Mouse (Mus musculus): ENCODE measurements around the gene Ppp1r11.

Ppp1r11 gene

GRCm38 (mm10) chr17:36961125-36961524 is 9.6 kb upstream of the Ppp1r11 start:
- DNase-seq (ENCODE audit: low spot score in 2 of 2), result no peak

GRCm38 (mm10) chr17:36958884-36959283 is 7.3 kb upstream of the Ppp1r11 start:
- DNase-seq (ENCODE audit: low spot score in 2 of 2), result no peak

- peak; percentile 81 to 90 for DNase-seq (ENCODE audit: low spot score in 2 of 2)
Observed at GRCm38 (mm10) chr17:36957999-36958743, 6.6 kb upstream of the Ppp1r11 start, which contains the start of the genes Znrd1 and Znrd1as. TSS of gene Znrd1 (minus strand) at chr17:36958559. TSS of gene Znrd1as (plus strand) at chr17:36958592.

GRCm38 (mm10) chr17:36953062-36953461 is 1.5 kb upstream of the Ppp1r11 start:
- DNase-seq (ENCODE audit: low spot score in 2 of 2), result no peak

GRCm38 (mm10) chr17:36952631-36953030 is 1.1 kb upstream of the Ppp1r11 start:
- DNase-seq (ENCODE audit: low spot score in 2 of 2), result no peak

GRCm38 (mm10) chr17:36949265-36949664 is 2.3 kb downstream of the Ppp1r11 start:
- no peak for DNase-seq (ENCODE audit: low spot score in 2 of 2)

- DNase-seq (ENCODE audit: low spot score in 2 of 2), result no peak
Observed at GRCm38 (mm10) chr17:36948286-36948685, 3.3 kb downstream of the Ppp1r11 start.

- DNase-seq (ENCODE audit: low spot score in 2 of 2), result peak in 1 of 2 experiments; percentile 27
Observed at GRCm38 (mm10) chr17:36947051-36947819, 4.3 kb downstream of the Ppp1r11 start.

GRCm38 (mm10) chr17:36944121-36944775 is 7.3 kb downstream of the Ppp1r11 start:
- no peak for DNase-seq (ENCODE audit: low spot score in 2 of 2)

GRCm38 (mm10) chr17:36943691-36944090 is 7.8 kb downstream of the Ppp1r11 start:
- DNase-seq (ENCODE audit: low spot score in 2 of 2), result no peak

GRCm38 (mm10) chr17:36942791-36943471 is 8.6 kb downstream of the Ppp1r11 start, which contains the start of gene Rnf39:
TSS of gene Rnf39 (plus strand) at chr17:36942918.
- no peak for DNase-seq (ENCODE audit: low spot score in 2 of 2)

- DNase-seq (ENCODE audit: low spot score in 2 of 2), result no peak
Observed at GRCm38 (mm10) chr17:36942391-36942790, 9.2 kb downstream of the Ppp1r11 start.

- no peak for DNase-seq (ENCODE audit: low spot score in 2 of 2)
Observed at GRCm38 (mm10) chr17:36938056-36938455, 13.5 kb downstream of the Ppp1r11 start.

GRCm38 (mm10) chr17:36931806-36932205 is 19.7 kb downstream of the Ppp1r11 start:
- DNase-seq (ENCODE audit: low spot score in 2 of 2), result no peak

GRCm38 (mm10) chr17:36931130-36931529 is 20.4 kb downstream of the Ppp1r11 start:
- no peak for DNase-seq (ENCODE audit: low spot score in 2 of 2)

GRCm38 (mm10) chr17:36930233-36930632 is 21.3 kb downstream of the Ppp1r11 start:
- DNase-seq (ENCODE audit: low spot score in 2 of 2), result no peak

GRCm38 (mm10) chr17:36929236-36929932 is 22.2 kb downstream of the Ppp1r11 start:
- DNase-seq (ENCODE audit: low spot score in 2 of 2), result no peak

- DNase-seq (ENCODE audit: low spot score in 2 of 2), result no peak
Observed at GRCm38 (mm10) chr17:36927496-36928120, 23.9 kb downstream of the Ppp1r11 start.

GRCm38 (mm10) chr17:36923491-36923890 is 28.1 kb downstream of the Ppp1r11 start:
- no peak for DNase-seq (ENCODE audit: low spot score in 2 of 2)

GRCm38 (mm10) chr17:36922715-36923114 is 28.8 kb downstream of the Ppp1r11 start:
- DNase-seq (ENCODE audit: low spot score in 2 of 2), result no peak

- DNase-seq (ENCODE audit: low spot score in 2 of 2), result no peak
Observed at GRCm38 (mm10) chr17:36920239-36920638, 31.3 kb downstream of the Ppp1r11 start.

All from spleen, postnatal 10 days (tissue).